Mouse (Mus musculus) lung, postnatal 0 days (tissue): Measurements from ENCODE around the gene Pdss2.

Experiments
- CTCF ChIP-seq: IDR thresholded peaks from 2 replicates; pipeline ENCODE4 v1.5.1; 2016; ENCODE audit warnings: antibody characterized with exemption, mild to moderate bottlenecking
- EP300 ChIP-seq: IDR thresholded peaks from 2 replicates; pipeline ENCODE4 v1.6.1; 2016; ENCODE audit warnings: antibody characterized with exemption, mild to moderate bottlenecking, control low read depth

DNA sequence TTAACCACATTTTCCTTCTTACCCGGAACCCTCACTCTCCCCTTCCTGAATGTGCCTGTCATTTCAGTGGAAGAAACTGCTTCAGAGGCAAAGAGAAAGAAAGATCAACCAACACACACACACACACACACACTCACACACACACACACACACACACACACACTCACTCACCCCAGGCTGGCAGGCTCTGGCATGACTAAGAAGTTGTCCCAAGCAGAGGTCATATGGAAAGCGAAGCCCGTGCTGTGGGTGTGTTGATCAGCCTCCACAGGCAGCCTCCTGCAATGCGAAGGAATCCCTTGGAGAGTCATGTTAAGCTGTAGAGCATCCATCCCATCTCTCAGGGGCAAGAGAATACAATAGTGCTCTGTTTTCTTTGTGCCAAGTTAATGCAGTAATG is 154.0 kb downstream of the Pdss2 start:
- TF ChIP-seq CTCF (no peak), EP300 (no peak)
